Mouse (Mus musculus): ENCODE measurements at regions not wholly inside any gene's neighbourhood (a gene's known extent, or its start where the extent isn't known, plus 50 kb on each side); places are given as distances from the start of the nearest gene placed in this dataset.

GRCm38 (mm10) chr7:136081534-136082252 lies 365.5 kb upstream of the Mki67 start:
- Histone ChIP-seq H3K4me3 (replicated peaks) (no peak overlapping the region), H3K9me3 (replicated peaks) (no peaks in the 10 kb centered on the region), H3K9ac (no peak overlapping the region), H3K4me2 (no peak overlapping the region), H3K4me1 (replicated peaks) (no peaks in the 10 kb centered on the region), H3K27ac (no peak overlapping the region), H3K27me3 (no peaks in the 10 kb centered on the region), H3K36me3 (no peaks in the 10 kb centered on the region)
- DNase-seq (no peak), ATAC-seq (ENCODE audit: low read depth) (no peak)
- WGBS (ENCODE audit: insufficient replicate concordance): 42% methylated on average over 7 of the region's 7 CpGs

GRCm38 (mm10) chr7:136082253-136082867 lies 366.2 kb upstream of the Mki67 start:
- Histone ChIP-seq H3K27me3 (no peaks in the 10 kb centered on the region), H3K9me3 (replicated peaks) (no peaks in the 10 kb centered on the region), H3K4me2 (no peak overlapping the region), H3K36me3 (no peaks in the 10 kb centered on the region), H3K9ac (no peak overlapping the region), H3K4me1 (replicated peaks) (no peaks in the 10 kb centered on the region), H3K4me3 (replicated peaks) (no peak overlapping the region), H3K27ac (no peak overlapping the region)
- no peak for ATAC-seq (ENCODE audit: low read depth)
- WGBS (ENCODE audit: insufficient replicate concordance): 56% methylated on average over 4 of the region's 4 CpGs
- DNase-seq: no peak

GRCm38 (mm10) chr7:136083005-136083404 lies 366.8 kb upstream of the Mki67 start:
- H3K27me3 ChIP-seq: no peaks in the 10 kb centered on the region
- no peaks in the 10 kb centered on the region for H3K4me1 ChIP-seq (replicated peaks)
- no peaks in the 10 kb centered on the region for H3K9me3 ChIP-seq (replicated peaks)
- H3K4me2 ChIP-seq: no peak overlapping the region
- H3K36me3 ChIP-seq: no peaks in the 10 kb centered on the region
- no peak overlapping the region for H3K9ac ChIP-seq
- ATAC-seq (ENCODE audit: low read depth) (no peak), DNase-seq (no peak)
- no peak overlapping the region for H3K4me3 ChIP-seq (replicated peaks)
- no peak overlapping the region for H3K27ac ChIP-seq
- 78% methylated on average over 10 of the region's 10 CpGs for WGBS (ENCODE audit: insufficient replicate concordance)

- Histone ChIP-seq H3K9ac (no peak overlapping the region), H3K9me3 (replicated peaks) (no peaks in the 10 kb centered on the region), H3K4me2 (no peak overlapping the region), H3K36me3 (no peaks in the 10 kb centered on the region), H3K4me3 (replicated peaks) (no peak overlapping the region), H3K4me1 (replicated peaks) (no peaks in the 10 kb centered on the region), H3K27ac (no peak overlapping the region), H3K27me3 (no peaks in the 10 kb centered on the region)
- DNase-seq (no peak), ATAC-seq (ENCODE audit: low read depth) (no peak)
- 43% methylated on average over 14 of the region's 14 CpGs for WGBS (ENCODE audit: insufficient replicate concordance)
Measured at GRCm38 (mm10) chr7:136083571-136084342, 367.6 kb upstream of the Mki67 start.

- H3K4me1 ChIP-seq (replicated peaks): no peaks in the 10 kb centered on the region
- H3K4me2 ChIP-seq: no peak overlapping the region
- H3K36me3 ChIP-seq: no peaks in the 10 kb centered on the region
- ATAC-seq (ENCODE audit: low read depth): no peak
- H3K4me3 ChIP-seq (replicated peaks): no peak overlapping the region
- no peak overlapping the region for H3K9ac ChIP-seq
- WGBS (ENCODE audit: insufficient replicate concordance): 69% methylated on average over 6 of the region's 6 CpGs
- no peaks in the 10 kb centered on the region for H3K9me3 ChIP-seq (replicated peaks)
- no peak overlapping the region for H3K27ac ChIP-seq
- no peaks in the 10 kb centered on the region for H3K27me3 ChIP-seq
- no peak for DNase-seq
Measured at GRCm38 (mm10) chr7:136088785-136089184, 372.6 kb upstream of the Mki67 start.

GRCm38 (mm10) chr7:136094681-136095360 lies 378.7 kb upstream of the Mki67 start:
- Histone ChIP-seq H3K4me3 (replicated peaks) (no peak overlapping the region), H3K9me3 (replicated peaks) (no peaks in the 10 kb centered on the region), H3K9ac (no peak overlapping the region), H3K4me1 (replicated peaks) (no peaks in the 10 kb centered on the region), H3K27me3 (no peaks in the 10 kb centered on the region), H3K4me2 (no peak overlapping the region), H3K27ac (no peak overlapping the region), H3K36me3 (no peaks in the 10 kb centered on the region)
- WGBS (ENCODE audit: insufficient replicate concordance): 65% methylated on average over 14 of the region's 14 CpGs
- DNase-seq (no peak), ATAC-seq (ENCODE audit: low read depth) (no peak)

- ATAC-seq (ENCODE audit: low read depth) (no peak), DNase-seq (no peak)
- Histone ChIP-seq H3K9me3 (replicated peaks) (no peaks in the 10 kb centered on the region), H3K4me3 (replicated peaks) (no peak overlapping the region), H3K4me1 (replicated peaks) (no peaks in the 10 kb centered on the region), H3K36me3 (no peaks in the 10 kb centered on the region), H3K27me3 (no peaks in the 10 kb centered on the region), H3K4me2 (no peak overlapping the region), H3K9ac (no peak overlapping the region), H3K27ac (no peak overlapping the region)
- WGBS (ENCODE audit: insufficient replicate concordance): 61% methylated on average over 4 of the region's 4 CpGs
Measured at GRCm38 (mm10) chr7:136104021-136104420, 387.9 kb upstream of the Mki67 start.

- Histone ChIP-seq H3K27me3 (no peaks in the 10 kb centered on the region), H3K9ac (no peak overlapping the region), H3K4me2 (no peak overlapping the region), H3K9me3 (replicated peaks) (no peaks in the 10 kb centered on the region), H3K36me3 (no peaks in the 10 kb centered on the region), H3K4me3 (replicated peaks) (no peak overlapping the region), H3K27ac (no peak overlapping the region), H3K4me1 (replicated peaks) (no peaks in the 10 kb centered on the region)
- ATAC-seq (ENCODE audit: low read depth) (no peak), DNase-seq (no peak)
- WGBS (ENCODE audit: insufficient replicate concordance): 26% methylated on average over 6 of the region's 6 CpGs
Measured at GRCm38 (mm10) chr7:136112163-136112562, 396.0 kb upstream of the Mki67 start.

GRCm38 (mm10) chr7:136120930-136121329 lies 404.8 kb upstream of the Mki67 start:
- H3K27ac ChIP-seq: no peak overlapping the region
- 29% methylated on average over 7 of the region's 7 CpGs for WGBS (ENCODE audit: insufficient replicate concordance)
- ATAC-seq (ENCODE audit: low read depth) (no peak), DNase-seq (no peak)
- H3K4me2 ChIP-seq: no peak overlapping the region
- H3K36me3 ChIP-seq: no peaks in the 10 kb centered on the region
- no peak overlapping the region for H3K9ac ChIP-seq
- no peaks in the 10 kb centered on the region for H3K9me3 ChIP-seq (replicated peaks)
- H3K27me3 ChIP-seq: no peaks in the 10 kb centered on the region
- H3K4me3 ChIP-seq (replicated peaks): no peak overlapping the region
- H3K4me1 ChIP-seq (replicated peaks): no peaks in the 10 kb centered on the region

- H3K9me3 ChIP-seq (replicated peaks): no peaks in the 10 kb centered on the region
Measured at GRCm38 (mm10) chr7:136121406-136121805, 405.2 kb upstream of the Mki67 start.

GRCm38 (mm10) chr7:136124786-136125185 lies 408.6 kb upstream of the Mki67 start:
- Histone ChIP-seq H3K36me3 (no peaks in the 10 kb centered on the region), H3K4me1 (replicated peaks) (no peaks in the 10 kb centered on the region), H3K4me2 (no peak overlapping the region), H3K9ac (no peak overlapping the region), H3K27ac (no peak overlapping the region), H3K9me3 (replicated peaks) (no peaks in the 10 kb centered on the region), H3K4me3 (replicated peaks) (no peak overlapping the region), H3K27me3 (no peaks in the 10 kb centered on the region)
- DNase-seq (no peak), ATAC-seq (ENCODE audit: low read depth) (no peak)
- 45% methylated on average over 2 of the region's 2 CpGs for WGBS (ENCODE audit: insufficient replicate concordance)

More at GRCm38 (mm10) chr7:136121406-136121805, 405.2 kb upstream of the Mki67 start:
- WGBS (ENCODE audit: insufficient replicate concordance): 52% methylated on average over 1 of the region's 1 CpGs
- H3K4me2 ChIP-seq: no peak overlapping the region
- DNase-seq (no peak), ATAC-seq (ENCODE audit: low read depth) (no peak)
- H3K4me1 ChIP-seq (replicated peaks): no peaks in the 10 kb centered on the region
- H3K9ac ChIP-seq: no peak overlapping the region
- no peak overlapping the region for H3K4me3 ChIP-seq (replicated peaks)
- H3K27ac ChIP-seq: no peak overlapping the region
- no peaks in the 10 kb centered on the region for H3K27me3 ChIP-seq
- no peaks in the 10 kb centered on the region for H3K36me3 ChIP-seq
